Mouse (Mus musculus) testis, postnatal 14 days (tissue): ENCODE results near the gene Adgrl3.

Experiments
- DNase-seq: peaks from one replicate; pipeline ENCODE4 v3.0.0; 2021; ENCODE audit warnings: low spot score

Adgrl3 gene

DNA sequence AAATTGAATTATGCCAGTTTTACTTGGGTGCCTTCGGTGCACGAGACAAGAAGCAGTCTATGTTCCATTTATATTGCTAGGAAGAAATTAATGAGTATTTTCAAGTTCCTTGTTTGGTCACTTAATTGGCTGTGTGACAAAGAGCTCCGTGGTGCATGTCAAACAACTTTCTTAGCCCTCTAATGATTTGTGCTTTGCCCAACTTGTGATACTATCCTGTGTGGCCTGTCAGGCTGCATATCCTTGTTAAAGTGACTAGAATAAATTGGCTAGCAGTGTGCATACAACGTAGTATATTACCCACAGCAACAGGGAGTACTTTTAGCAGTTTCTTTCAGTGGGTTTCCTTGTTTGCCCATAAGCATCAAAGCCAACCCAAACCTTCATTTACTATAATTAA is 651.1 kb downstream of the Adgrl3 start:
- no peak for DNase-seq

- DNase-seq = no peak
These were observed 654.5 kb downstream of the Adgrl3 start for GRCm38 (mm10) chr5:81674275-81674974.

GRCm38 (mm10) chr5:81674975-81675371 is 655.0 kb downstream of the Adgrl3 start:
- no peak for DNase-seq

DNA sequence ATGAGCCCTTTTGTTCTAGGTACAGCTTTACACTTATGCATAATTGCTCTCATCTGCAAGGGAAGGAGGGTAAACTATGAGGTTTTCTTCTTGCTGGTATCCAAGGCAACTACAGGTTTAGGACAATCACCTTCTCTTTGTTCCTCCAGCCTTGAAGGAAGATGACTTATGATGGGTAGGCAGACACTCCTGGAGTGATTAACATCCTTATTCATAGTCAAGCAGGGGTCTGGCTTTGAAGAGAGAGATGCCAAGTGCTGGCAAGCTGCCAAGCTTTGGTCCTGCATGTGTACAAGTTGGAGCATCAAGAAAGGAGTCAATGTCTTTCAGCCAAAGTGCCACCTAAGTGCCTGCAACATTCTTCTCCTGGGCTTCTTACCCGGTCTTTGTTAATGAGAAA is 657.0 kb downstream of the Adgrl3 start:
- DNase-seq = no peak

- DNase-seq = no peak
These were observed 666.3 kb downstream of the Adgrl3 start for GRCm38 (mm10) chr5:81686206-81686605.

DNA sequence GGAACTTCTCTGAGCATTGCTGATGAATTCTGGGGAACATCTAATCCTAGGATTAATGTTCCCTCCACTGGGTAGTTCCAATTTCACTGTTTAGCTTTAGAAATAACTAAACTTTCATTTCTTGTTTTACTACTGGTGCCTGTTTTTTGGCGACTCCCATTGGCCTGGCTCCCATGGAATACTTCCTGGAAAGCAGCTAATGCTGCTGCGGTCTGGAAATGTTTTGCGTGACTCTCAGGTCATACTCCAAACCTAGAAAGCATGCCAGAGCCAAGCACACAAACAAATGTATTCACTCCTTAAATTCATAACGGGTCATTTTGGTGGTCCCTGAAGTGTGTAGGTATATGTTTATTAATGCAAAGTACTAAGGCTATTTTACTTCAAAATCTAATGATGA is 666.9 kb downstream of the Adgrl3 start:
- DNase-seq = no peak

DNA sequence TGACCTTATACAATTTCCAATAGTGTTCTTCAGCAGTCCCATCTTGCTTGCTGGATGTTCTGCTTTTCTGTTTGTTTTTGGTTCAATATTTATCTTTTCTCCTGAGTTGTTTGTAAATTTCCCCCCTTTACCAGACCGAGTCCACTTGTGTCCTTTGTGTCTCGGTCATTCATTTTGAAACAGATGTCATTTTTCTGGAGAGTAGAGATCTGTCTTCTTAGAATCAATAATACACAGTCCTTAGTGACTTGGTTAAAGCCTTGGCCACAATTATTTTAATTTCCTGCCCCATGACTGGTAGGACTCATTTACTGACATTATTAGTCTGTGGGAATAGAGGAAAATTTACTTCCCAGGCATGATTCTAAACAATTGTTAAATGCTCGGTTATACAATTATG is 709.7 kb downstream of the Adgrl3 start:
- DNase-seq = no peak

DNA sequence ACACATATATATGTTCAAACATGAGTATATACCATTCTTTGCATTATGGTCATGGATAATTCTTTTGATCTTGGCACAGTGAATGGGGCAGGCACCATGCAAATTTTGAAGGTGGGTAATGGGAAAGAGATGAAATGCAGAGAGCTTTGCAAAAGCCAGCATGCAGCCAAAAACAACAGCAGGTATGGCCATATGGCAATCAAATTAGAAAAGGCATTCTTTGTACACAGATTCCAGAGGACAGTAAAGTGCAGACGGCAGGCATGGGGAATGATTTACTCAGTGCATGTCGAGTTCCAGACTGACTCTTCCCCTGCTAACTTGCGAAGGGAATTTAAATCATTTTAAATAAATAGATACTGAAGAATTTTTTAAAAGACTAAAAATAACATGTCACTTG is 716.1 kb downstream of the Adgrl3 start:
- no peak for DNase-seq

DNA sequence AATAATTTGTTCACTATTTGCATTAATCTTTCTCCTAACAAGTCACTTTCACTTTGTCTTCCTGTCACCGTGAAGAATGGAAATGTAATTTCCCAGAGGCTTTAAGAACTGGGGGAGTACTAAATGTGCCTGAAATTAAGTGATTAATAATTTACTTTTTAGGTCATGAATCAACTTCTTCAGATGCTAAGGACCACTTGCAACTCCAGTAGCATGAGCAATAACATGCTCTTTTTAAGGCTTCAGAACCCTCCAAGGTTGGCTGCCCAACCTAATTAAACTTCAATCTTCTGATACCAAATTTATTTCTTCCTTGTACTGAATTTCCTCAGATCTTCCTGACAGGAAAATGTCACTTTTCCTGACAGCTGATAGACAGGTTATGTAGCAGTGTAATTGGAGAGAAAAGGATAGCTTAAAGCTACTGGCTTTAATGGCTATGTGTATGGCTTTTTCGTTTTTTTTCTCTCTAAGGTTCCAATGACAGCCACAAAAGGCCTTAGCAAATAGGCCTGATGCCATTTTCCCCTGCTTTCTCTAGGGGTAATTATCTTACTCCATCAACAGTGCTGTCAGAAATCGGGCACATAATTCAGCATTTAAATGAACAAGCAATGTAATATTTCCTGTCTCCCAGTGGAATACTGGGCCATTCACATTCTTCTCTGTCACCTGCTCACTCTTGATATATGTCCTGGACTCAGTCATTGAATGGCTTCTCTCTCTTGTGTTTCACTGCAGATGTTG is 718.5 kb downstream of the Adgrl3 start:
- DNase-seq = no peak

- no peak for DNase-seq
These were observed 732.5 kb downstream of the Adgrl3 start for GRCm38 (mm10) chr5:81752426-81752825.

GRCm38 (mm10) chr5:81755711-81756110 is 735.8 kb downstream of the Adgrl3 start:
- no peak for DNase-seq

GRCm38 (mm10) chr5:81757093-81757725 is 737.3 kb downstream of the Adgrl3 start:
- DNase-seq = no peak

GRCm38 (mm10) chr5:81776234-81776633 is 756.3 kb downstream of the Adgrl3 start:
- DNase-seq = no peak

GRCm38 (mm10) chr5:81776746-81777145 is 756.8 kb downstream of the Adgrl3 start:
- no peak for DNase-seq

DNA sequence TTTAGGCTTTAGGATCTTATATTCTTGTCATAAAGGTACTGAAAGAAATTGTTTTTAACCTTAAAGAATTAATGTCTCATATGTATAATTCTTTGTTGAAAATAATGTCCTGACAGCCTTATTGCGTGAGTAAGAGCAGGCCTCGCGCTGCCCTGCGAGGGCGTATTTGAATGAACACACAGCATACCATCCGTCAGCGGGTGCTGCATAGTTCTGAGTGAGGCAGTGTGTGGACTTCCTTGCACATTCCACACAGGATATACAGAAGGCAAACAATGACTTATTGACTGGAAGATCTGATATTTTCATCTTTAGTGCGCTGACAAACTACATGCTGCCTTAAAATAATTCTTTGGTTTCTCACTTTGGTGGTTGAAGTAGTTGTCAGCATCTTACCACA is 764.8 kb downstream of the Adgrl3 start:
- DNase-seq = no peak

- DNase-seq = no peak
These were observed 770.8 kb downstream of the Adgrl3 start for GRCm38 (mm10) chr5:81790710-81791109.

DNA sequence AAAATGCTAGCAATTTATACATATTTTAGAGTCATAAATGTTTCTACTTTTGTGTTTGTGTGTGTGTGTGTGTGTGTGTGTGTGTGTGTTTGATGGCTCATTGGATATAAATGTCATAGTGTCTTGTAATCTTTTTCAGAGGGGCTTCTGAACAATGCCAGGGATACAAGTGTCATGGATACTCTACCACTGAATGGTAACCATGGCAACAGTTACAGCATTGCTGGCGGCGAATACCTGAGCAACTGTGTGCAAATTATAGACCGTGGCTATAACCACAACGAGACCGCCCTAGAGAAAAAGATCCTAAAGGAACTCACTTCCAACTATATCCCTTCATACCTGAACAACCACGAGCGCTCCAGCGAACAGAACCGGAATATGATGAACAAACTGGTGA is 774.2 kb downstream of the Adgrl3 start:
- DNase-seq = no peak

DNA sequence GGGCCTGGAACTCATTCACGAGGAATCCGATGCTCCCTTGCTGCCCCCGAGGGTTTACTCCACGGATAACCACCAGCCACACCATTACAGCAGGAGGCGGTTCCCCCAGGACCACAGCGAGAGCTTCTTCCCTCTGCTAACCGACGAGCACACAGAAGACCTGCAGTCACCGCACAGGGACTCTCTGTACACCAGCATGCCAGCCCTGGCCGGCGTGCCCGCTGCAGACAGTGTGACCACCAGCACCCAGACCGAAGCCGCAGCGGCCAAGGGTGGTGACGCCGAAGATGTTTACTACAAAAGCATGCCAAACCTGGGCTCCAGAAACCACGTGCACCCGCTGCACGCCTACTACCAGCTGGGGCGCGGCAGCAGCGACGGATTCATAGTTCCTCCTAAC is 774.7 kb downstream of the Adgrl3 start:
- peak; percentile 16 for DNase-seq

GRCm38 (mm10) chr5:81796128-81796527 is 776.2 kb downstream of the Adgrl3 start:
- no peak for DNase-seq

DNA sequence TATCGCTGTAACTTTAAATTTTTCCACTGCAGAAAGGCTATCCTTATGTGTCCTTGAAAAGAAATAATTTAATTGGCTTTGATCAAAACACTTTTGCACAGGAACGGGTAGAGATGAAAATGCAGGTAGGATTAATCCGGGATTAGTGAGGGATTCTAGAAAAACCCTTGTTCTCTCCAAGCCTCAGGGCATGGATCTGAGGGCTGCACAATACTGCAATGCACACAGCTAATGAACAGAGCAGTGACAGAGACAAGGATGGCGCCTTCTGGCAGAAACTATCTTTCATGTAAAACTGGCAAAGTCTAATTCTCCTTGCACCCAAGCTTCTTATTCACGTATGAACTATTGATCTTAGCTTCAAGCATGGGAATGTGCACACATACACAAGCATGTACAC is 791.0 kb downstream of the Adgrl3 start:
- no peak for DNase-seq

DNA sequence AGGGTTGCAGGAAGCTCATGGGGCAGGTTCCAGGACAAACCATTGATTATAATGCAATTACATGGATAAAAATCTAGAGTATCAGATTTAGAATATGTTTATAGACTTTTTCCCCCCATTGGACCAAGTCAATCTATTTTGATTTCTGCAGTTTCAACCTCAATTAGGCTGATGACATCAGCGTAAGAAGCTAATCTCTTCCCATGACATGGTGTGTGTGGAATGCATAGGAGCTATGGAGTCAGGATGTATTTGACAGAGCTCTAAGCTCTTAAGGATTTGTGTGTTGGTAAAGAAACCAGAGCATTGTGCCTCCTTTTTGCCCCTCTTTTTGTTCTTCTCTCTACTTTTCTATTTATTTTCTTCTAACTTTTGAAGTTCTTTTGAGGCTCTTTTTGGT is 812.1 kb downstream of the Adgrl3 start:
- no peak for DNase-seq

DNA sequence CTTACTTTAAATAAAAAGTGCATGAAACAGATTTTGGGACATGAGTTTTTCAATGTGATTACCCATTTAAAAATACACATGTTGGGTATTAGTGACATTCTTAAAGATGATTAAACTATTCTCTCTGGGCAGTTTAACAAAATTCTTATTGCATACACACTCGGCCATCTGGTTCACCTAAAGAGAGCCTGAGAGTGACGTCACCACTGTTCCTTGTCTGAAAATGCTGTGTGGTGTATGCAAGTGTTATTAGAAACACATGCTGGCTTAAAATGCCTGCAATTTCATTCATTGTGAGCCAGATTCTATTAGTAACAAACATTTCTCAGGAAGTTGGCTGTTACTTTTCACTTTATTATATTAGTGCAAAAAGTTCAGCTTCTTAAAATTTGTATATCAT is 812.7 kb downstream of the Adgrl3 start:
- DNase-seq = no peak

DNA sequence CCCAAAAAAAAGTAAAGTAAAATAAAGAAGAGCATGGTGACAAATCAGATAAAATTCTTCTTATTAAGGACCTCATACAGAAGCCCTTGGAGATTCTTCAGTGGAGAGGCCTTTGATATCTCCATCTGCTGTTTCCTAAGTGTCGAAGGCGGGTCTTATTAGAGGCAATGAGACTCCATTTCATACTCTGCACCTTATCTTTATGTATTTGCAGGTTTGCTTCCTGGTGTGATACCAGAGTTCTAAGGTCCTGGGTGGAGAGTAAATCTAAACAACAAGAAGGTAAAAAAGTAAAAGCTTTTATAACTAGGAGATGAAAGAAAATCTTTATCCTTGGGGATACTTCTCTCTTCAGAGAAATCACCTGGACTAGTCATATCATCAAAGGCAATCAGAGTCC is 817.9 kb downstream of the Adgrl3 start:
- no peak for DNase-seq
